Mouse (Mus musculus) frontal cortex, adult (tissue): Measurements from ENCODE around the gene Hfe2.

Experiments used
- ATAC-seq: cut with Nextera tagmentation; 2 replicates; pipeline ENCODE4 v1.9.2; 2017; ENCODE audit warnings: mild to moderate bottlenecking, moderate library complexity, mixed read lengths; ENCODE audit not compliant: low TSS enrichment

Hfe2 gene

GRCm38 (mm10) chr3:96573611-96574511 is 48.9 kb downstream of the Hfe2 start:
- ATAC-seq, result no peak

DNA sequence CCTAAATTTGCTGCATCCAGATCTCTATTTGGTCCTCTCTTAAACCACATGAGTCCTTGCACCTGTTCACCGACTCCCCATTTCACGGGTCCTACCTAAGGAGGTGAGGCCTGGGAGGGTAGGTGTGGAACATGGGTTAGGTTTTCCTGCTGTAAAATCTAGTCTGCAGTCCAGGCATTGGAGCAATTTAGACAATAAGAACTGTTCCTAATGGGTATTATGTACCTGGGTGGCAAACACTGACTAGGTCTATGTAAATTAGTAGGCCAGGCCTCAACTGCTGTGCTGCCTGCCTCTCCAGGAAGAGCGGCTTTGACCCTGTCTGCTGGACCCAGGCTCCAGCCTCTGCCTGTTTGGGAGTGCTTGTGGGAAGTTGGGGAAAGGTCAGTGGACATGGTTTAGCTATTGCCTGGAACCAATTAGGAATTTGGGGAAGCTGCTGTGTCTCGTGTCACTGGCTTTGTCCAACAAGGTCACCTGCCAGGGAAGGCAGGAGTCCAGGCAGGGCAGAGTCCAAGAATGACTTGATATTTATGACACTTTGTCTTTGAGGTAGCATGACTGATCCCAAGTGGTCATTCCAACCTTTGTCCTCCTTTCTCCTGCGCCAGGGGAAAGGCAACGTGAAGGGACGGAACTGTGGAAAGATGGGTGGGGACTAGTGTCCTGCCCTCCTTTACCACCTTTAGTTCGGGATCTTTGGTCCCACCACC is 50.5 kb downstream of the Hfe2 start:
- ATAC-seq, result no peak

GRCm38 (mm10) chr3:96576005-96576658 is 51.2 kb downstream of the Hfe2 start:
- ATAC-seq, result 0 out of 2 replicates have a peak, but pooled peaks have one; percentile 2

DNA sequence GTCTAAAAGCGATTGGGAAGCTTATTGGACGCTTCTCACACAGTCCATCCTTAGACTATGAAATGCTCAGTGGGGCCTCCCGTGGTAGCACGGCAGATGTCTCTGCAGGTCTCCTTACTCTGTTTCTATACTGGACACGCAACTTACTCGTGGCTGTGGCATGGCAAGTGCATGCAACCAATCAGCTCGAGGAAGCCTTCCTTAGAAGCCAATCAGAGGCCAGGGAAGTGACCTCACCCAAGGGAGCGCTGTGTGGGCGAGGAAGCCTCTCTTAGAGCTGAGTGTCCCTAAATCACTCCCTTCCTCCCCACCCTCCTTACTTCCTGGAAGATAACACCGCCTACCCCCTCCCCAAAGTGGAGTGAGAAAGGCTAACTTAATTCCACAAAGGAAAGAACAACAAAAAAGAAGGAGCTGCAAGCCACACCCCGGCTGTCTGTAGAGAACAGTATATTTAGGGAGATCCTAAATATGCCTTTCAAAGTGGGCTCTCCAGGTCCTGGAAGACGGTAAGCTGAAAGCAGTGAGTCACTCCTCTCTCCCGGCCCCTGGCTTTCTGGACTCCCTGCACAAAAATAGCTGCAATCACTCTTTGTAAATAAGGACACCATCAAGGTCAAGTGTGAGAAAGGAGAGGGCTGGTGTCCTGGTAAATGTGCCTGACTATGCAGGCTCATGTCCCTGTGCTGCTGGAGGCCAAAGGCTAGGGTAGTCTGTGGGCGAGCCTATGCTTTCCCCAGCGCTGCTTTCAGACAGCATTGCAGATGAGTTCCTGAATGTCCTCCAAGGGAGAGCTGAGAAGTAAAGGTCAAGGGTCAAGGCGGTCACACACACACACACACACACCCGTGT is 51.9 kb downstream of the Hfe2 start, which contains the start of gene Gm16253:
Gm16253 (plus strand) TSS at position 295 of the 852 bp plus-strand sequence.
- ATAC-seq, result peak; percentile 79

DNA sequence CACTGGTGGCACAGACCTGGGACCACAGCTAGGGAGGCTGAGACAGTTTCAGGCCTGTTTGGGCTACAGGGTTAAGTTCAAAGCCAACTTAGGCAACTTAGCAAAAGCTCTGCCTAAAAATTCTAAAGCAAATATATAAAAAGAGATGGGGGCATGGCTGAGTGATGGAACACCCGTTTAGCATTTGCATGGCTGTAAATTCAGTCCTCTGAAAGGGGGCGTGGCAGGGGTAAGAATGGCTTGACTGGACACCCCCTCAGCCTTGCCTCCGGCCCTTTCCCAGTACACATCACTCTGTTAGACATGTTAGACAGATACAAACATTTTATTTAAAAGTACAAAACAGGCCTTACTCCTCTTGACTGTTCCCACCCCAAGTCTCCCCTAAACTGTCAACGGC is 52.6 kb downstream of the Hfe2 start:
- no peak for ATAC-seq
